Mouse (Mus musculus): ENCODE data around the gene Clasp2. TPM values are rescaled to one million over a fixed set of nuclear protein-coding genes. Genes with fewer than 3 reads are reported as not detected.
A peak's percentile ranks its signal among the peaks of the same experiment; 100 is the strongest.
"Not testable (repeated sequence)": the region's sequence is repeated elsewhere in the genome, so short reads cannot be mapped to it uniquely, and the experiment has no call there.

The Clasp2 gene
- polyA plus RNA-seq, 1 experiment = 5.8 TPM

DNA sequence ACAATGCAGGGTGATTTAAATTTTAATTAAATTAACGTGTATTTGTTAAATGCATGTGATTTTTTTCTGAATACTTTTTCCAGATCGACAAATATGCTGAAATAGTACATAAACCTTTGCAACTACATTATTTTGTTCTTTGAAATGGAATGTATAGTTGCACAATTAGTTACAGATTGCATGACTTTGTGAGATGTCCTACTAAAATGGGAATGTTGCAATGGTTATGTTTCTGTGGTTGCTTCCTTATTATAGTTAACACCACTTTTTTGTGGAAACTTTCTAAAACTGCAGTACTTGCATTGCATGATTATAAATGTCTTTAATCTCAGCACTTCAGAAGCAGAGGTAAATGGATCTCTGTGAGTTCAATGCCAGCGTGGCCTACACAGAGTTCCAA lies 153.6 kb downstream of the Clasp2 start:
- H3K36me3 ChIP-seq (ENCODE audit: control insufficient read depth, insufficient read depth, low read length) = no peaks in the 10 kb centered on the region
- no peak for TF ChIP-seq POLR2A (IDR thresholded peaks at IDR 0.05; ENCODE audit: control insufficient read depth, low read depth, low read length)
- TF ChIP-seq CTCF (IDR thresholded peaks at IDR 0.05; ENCODE audit: control insufficient read depth, insufficient read depth, insufficient replicate concordance, low read depth, low read length) = no peak
- no peak overlapping the region for H3K4me3 ChIP-seq (ENCODE audit: control insufficient read depth, low read depth, low read length)
- no peak overlapping the region for H3K27ac ChIP-seq (ENCODE audit: control insufficient read depth, insufficient read depth, low read depth, low read length)
- no peaks in the 10 kb centered on the region for H3K27me3 ChIP-seq (ENCODE audit: control insufficient read depth, insufficient read depth, low read length)
- H3K4me1 ChIP-seq (ENCODE audit: control insufficient read depth, insufficient read depth, low read length) = no peaks in the 10 kb centered on the region

DNA sequence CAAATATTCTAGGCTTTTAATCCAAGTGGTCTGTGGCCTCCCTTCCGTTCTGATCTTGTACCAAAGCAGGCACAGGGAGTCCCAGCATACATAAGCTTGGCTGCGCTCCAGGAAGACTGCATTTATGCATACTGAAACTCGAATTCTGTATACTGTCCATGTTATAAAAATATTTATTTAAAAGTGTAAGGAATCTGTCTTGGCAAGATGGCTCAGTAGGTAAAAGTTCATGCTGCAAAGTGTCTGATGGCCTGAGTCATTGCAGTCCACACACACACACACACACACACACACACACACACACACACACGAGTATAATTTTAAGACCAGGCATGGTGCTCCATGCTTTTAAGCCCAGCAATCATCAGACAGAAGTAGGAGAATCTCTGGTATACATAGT lies 161.9 kb downstream of the Clasp2 start:
- Histone ChIP-seq H3K4me1 (ENCODE audit: control insufficient read depth, insufficient read depth, low read length) (no peaks in the 10 kb centered on the region), H3K4me3 (ENCODE audit: control insufficient read depth, low read depth, low read length) (no peak overlapping the region), H3K27ac (ENCODE audit: control insufficient read depth, insufficient read depth, low read depth, low read length) (no peak overlapping the region), H3K36me3 (ENCODE audit: control insufficient read depth, insufficient read depth, low read length) (peaks cover 1% of the 10 kb centered on the region), H3K27me3 (ENCODE audit: control insufficient read depth, insufficient read depth, low read length) (no peaks in the 10 kb centered on the region)
- TF ChIP-seq POLR2A (IDR thresholded peaks at IDR 0.05; ENCODE audit: control insufficient read depth, low read depth, low read length) = no peak

DNA sequence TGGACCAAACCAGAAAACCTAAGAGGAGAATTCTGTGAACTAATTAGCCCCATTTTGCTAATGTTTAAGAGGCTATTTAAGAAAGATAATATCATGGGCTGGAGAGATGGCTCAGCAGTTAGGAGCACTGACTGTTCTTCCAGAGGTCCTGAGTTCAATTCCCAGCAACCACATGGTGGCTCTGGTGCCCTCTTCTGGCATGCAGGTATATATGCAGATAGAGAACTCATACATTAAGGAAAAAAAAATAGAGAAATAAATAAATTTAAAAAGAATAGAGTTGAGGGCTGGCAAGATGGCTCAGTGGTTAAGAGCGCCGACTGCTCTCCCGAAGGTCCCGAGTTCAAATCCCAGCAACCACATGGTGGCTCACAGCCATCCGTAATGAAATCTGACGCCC lies 163.0 kb downstream of the Clasp2 start:
- H3K27me3 ChIP-seq (ENCODE audit: control insufficient read depth, insufficient read depth, low read length); H3K27ac ChIP-seq (ENCODE audit: control insufficient read depth, insufficient read depth, low read depth, low read length); H3K4me1 ChIP-seq (ENCODE audit: control insufficient read depth, insufficient read depth, low read length); H3K36me3 ChIP-seq (ENCODE audit: control insufficient read depth, insufficient read depth, low read length); H3K4me3 ChIP-seq (ENCODE audit: control insufficient read depth, low read depth, low read length): not testable (repeated sequence)

DNA sequence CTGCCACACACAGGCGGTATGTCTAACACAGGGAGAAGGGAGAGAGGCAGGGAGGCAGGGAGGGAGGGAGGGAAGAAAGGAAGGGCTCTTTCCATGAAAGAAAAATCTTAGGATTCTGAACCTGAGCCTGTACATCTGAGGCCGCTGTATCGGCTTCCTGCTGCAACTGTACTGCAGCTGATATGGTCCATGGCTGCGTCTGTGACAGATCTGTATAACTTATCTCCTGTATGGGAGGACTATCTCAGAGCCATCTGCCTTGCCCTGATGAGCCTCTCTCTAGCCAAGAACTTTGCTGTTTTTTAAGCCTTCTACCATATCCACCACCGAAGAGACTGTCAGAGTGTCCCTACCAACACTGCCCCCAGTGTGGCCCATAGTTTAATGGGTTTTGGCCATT lies 174.5 kb downstream of the Clasp2 start:
- H3K27me3 ChIP-seq (ENCODE audit: control insufficient read depth, insufficient read depth, low read length) = no peaks in the 10 kb centered on the region
- no peaks in the 10 kb centered on the region for H3K36me3 ChIP-seq (ENCODE audit: control insufficient read depth, insufficient read depth, low read length)
- no peak overlapping the region for H3K27ac ChIP-seq (ENCODE audit: control insufficient read depth, insufficient read depth, low read depth, low read length)
- TF ChIP-seq POLR2A (IDR thresholded peaks at IDR 0.05; ENCODE audit: control insufficient read depth, low read depth, low read length) = no peak
- no peak for TF ChIP-seq CTCF (IDR thresholded peaks at IDR 0.05; ENCODE audit: control insufficient read depth, insufficient read depth, insufficient replicate concordance, low read depth, low read length)
- H3K4me3 ChIP-seq (ENCODE audit: control insufficient read depth, low read depth, low read length) = no peak overlapping the region
- no peaks in the 10 kb centered on the region for H3K4me1 ChIP-seq (ENCODE audit: control insufficient read depth, insufficient read depth, low read length)

DNA sequence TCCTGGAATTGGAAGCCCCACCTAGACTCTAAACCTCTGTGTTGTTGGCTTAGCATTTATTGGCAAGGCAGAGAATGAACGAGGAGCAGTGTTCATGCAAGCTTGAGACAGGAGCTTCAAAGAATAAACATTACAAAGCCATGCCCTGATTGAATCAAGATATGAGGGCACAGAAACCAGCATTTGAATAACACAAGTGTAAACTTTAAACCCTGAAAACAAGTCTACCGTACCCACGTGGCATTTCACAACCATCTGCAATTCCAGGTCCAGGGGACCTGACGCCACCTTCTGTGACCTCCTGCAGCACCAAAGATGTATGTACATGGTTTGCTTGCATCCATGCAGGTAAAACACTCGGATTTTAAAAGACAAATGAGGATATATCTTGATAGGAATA lies 181.4 kb downstream of the Clasp2 start:
- no peak overlapping the region for H3K27ac ChIP-seq (ENCODE audit: control insufficient read depth, insufficient read depth, low read depth, low read length)

DNA sequence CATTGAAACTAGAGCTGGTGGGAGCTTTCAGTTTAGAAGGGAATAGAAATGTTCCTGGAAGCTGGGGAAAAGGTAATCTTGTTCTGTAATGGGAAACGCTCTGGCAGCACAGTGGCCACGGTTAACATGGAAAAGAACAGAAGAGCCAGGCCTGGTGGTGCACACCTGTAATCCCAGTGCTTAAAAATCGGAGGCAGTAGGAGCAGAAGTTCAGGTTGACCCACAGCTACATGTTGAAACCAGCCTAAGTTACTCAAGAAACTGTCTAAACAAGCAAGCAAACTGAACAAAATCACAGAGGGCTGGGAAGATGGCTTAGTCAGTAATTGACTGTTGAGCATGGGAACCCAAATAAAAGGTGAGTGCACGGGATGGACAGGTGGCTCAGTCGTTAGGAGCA lies 183.6 kb downstream of the Clasp2 start:
- H3K4me3 ChIP-seq (ENCODE audit: control insufficient read depth, low read depth, low read length) = no peak overlapping the region
- no peaks in the 10 kb centered on the region for H3K4me1 ChIP-seq (ENCODE audit: control insufficient read depth, insufficient read depth, low read length)
- H3K36me3 ChIP-seq (ENCODE audit: control insufficient read depth, insufficient read depth, low read length) = no peaks in the 10 kb centered on the region
- no peaks in the 10 kb centered on the region for H3K27me3 ChIP-seq (ENCODE audit: control insufficient read depth, insufficient read depth, low read length)
- TF ChIP-seq CTCF (IDR thresholded peaks at IDR 0.05; ENCODE audit: control insufficient read depth, insufficient read depth, insufficient replicate concordance, low read depth, low read length) = no peak
- no peak for TF ChIP-seq POLR2A (IDR thresholded peaks at IDR 0.05; ENCODE audit: control insufficient read depth, low read depth, low read length)
- H3K27ac ChIP-seq (ENCODE audit: control insufficient read depth, insufficient read depth, low read depth, low read length) = no peak overlapping the region

More for the DNA sequence above, 181.4 kb downstream of the Clasp2 start:
- Histone ChIP-seq H3K36me3 (ENCODE audit: control insufficient read depth, insufficient read depth, low read length) (no peaks in the 10 kb centered on the region), H3K27me3 (ENCODE audit: control insufficient read depth, insufficient read depth, low read length) (no peaks in the 10 kb centered on the region), H3K4me3 (ENCODE audit: control insufficient read depth, low read depth, low read length) (no peak overlapping the region), H3K4me1 (ENCODE audit: control insufficient read depth, insufficient read depth, low read length) (no peaks in the 10 kb centered on the region)
- no peak for TF ChIP-seq CTCF (IDR thresholded peaks at IDR 0.05; ENCODE audit: control insufficient read depth, insufficient read depth, insufficient replicate concordance, low read depth, low read length)

DNA sequence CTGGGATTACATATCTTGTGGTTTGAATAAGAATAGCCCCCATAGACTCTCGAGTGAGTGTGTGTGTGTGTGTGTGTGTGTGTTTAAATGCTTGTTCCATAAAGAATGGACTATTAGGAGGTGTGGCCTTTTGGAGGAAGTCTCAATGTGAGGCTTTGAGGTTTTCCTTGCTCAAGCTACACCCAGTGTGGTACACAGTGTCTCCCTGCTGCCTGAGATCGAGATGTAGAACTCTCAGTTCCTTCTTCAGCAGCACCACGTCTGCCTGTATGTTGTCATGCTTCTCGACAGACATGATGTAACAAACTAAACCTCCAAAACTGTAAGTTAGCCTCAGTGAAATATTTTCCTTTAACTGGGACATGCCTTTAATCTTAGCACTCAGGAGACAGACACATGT lies 187.3 kb downstream of the Clasp2 start:
- H3K36me3 ChIP-seq (ENCODE audit: control insufficient read depth, insufficient read depth, low read length) = no peaks in the 10 kb centered on the region
- H3K27ac ChIP-seq (ENCODE audit: control insufficient read depth, insufficient read depth, low read depth, low read length) = no peak overlapping the region
- TF ChIP-seq POLR2A (IDR thresholded peaks at IDR 0.05; ENCODE audit: control insufficient read depth, low read depth, low read length) (no peak), CTCF (IDR thresholded peaks at IDR 0.05; ENCODE audit: control insufficient read depth, insufficient read depth, insufficient replicate concordance, low read depth, low read length) (no peak)
- peaks cover 12% of the 10 kb centered on the region for H3K4me1 ChIP-seq (ENCODE audit: control insufficient read depth, insufficient read depth, low read length)
- H3K4me3 ChIP-seq (ENCODE audit: control insufficient read depth, low read depth, low read length) = no peak overlapping the region
- H3K27me3 ChIP-seq (ENCODE audit: control insufficient read depth, insufficient read depth, low read length) = no peaks in the 10 kb centered on the region

DNA sequence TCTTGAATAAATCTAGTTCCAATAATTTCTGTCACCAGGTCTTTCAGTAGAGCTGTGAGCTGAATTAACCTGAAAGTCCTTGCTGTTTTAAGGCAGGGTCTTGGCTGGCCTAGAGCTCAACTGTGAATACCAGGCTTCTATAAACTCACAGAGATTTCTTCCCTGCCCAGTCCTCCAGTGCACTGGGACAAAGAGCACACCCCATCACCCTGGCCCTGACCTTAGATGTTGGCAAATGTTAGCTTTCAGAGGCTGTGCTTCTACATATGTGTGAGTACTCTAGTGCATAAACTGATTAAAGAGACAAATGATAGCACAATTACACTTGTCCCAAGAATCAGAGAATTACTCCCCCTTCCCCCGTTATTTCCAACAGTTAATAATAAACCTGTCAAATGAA lies 188.4 kb downstream of the Clasp2 start:
- H3K27ac ChIP-seq (ENCODE audit: control insufficient read depth, insufficient read depth, low read depth, low read length) = peak overlapping the region; percentile 91
- no peak overlapping the region for H3K4me3 ChIP-seq (ENCODE audit: control insufficient read depth, low read depth, low read length)
- H3K36me3 ChIP-seq (ENCODE audit: control insufficient read depth, insufficient read depth, low read length) = no peaks in the 10 kb centered on the region
- peaks cover 12% of the 10 kb centered on the region for H3K4me1 ChIP-seq (ENCODE audit: control insufficient read depth, insufficient read depth, low read length)
- TF ChIP-seq CTCF (IDR thresholded peaks at IDR 0.05; ENCODE audit: control insufficient read depth, insufficient read depth, insufficient replicate concordance, low read depth, low read length) = no peak
- no peak for TF ChIP-seq POLR2A (IDR thresholded peaks at IDR 0.05; ENCODE audit: control insufficient read depth, low read depth, low read length)
- H3K27me3 ChIP-seq (ENCODE audit: control insufficient read depth, insufficient read depth, low read length) = no peaks in the 10 kb centered on the region

All from testis, adult 2 months (tissue).